Mouse (Mus musculus) layer of hippocampus, adult 2 months (tissue): ENCODE data around the gene Mknk2. TPM values are rescaled to one million over a fixed set of nuclear protein-coding genes. Genes with fewer than 3 reads are reported as not detected.
"Not testable (repeated sequence)": the region's sequence is repeated elsewhere in the genome, so short reads cannot be mapped to it uniquely, and the experiment has no call there.

Experiments used
- DNase-seq, 2 experiments: peaks; one replicate each; pipeline ENCODE4 v3.0.0; 2022; ENCODE audit warnings: low spot score in 2 of 2
- H3K27ac ChIP-seq: fragments of 200-600 bp; 2 replicates; pipeline ENCODE4 v1.8.1; 2022
- H3K4me3 ChIP-seq: fragments of 200-600 bp; 2 replicates; pipeline ENCODE4 v1.8.1; 2022; ENCODE audit warnings: mild to moderate bottlenecking
- CTCF ChIP-seq: fragments of 200-600 bp; conservative IDR thresholded peaks from 2 replicates; pipeline ENCODE4 v1.8.1; 2022; ENCODE audit warnings: antibody characterized with exemption, mild to moderate bottlenecking, moderate library complexity
- total RNA-seq, 2 experiments: library from RNA; stranded (reverse); gene quantifications; 2 replicates each; pipeline ENCODE4 v1.2.3; 2021

Gene Mknk2
- total RNA-seq, 2 experiments from 2014 or later, result 45.3 to 46.9 TPM

DNA sequence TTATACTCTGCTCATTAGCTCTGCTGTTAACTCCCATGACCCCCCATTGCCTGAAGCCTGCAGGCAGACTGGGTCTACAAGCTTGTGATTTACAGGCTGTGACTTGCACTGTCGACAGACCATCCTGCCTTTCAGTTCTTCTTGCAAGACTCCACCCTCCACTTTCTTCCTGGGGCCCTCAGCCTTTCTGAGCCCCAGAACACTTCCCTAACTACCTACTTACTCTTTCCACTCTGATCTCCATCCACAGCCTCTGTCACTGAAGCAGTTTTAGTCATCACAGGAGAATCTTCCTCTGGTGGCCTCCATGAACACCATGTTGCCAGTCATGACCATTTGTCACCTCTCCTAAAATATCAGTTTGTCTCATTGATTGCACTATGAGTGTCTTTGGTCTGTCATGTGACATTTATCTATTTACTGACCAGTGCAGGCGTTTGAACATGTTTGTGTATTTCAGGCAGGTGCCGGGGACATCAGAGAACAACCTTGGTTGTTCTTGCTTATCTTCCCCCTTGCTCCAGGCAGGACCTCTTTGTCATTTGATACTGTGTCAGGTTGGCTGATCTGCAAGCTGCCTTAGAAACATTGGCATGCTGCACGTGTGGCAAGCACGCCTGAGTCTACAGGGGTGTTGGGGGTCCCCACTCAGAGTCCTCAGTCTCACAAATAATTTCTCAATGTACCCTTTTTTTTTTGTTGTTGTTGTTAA is 14.3 kb downstream of the Mknk2 start:
- TF ChIP-seq CTCF, result no peak
- Histone ChIP-seq H3K4me3 (no peak overlapping the region), H3K27ac (peak overlapping the region; percentile 86; the same call in 1 of the 2 replicates)
- DNase-seq, result no peak

DNA sequence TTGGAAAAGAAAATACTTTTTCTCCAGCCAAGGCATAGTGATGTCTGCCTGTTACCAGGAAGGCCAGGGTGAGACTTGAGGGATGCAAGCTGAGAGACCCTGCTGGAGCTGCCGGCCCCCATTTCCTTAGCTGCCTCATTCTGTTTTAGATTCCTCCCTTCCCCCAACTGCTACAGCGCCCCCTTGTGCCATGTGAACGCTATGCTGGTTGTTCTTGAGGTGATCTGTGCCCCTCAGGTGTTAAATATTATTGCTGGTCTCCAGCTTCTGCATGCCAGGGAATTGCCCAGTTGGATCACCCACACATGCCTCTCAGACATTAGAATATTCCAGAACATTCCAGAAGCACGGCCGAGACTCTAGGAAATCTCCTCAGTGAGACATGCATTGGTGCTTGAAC is 16.8 kb downstream of the Mknk2 start:
- Histone ChIP-seq H3K4me3 (no peak overlapping the region), H3K27ac (no peak overlapping the region)
- DNase-seq, result no peak
- peak; percentile 76 for TF ChIP-seq CTCF

GRCm38 (mm10) chr10:80659213-80659612 is 18.7 kb downstream of the Mknk2 start:
- TF ChIP-seq CTCF, result peak; percentile 93
- peak; percentile 58 to 81 for DNase-seq
- H3K27ac ChIP-seq, result peak overlapping the region; percentile 56
- peak overlapping the region; percentile 49 for H3K4me3 ChIP-seq

DNA sequence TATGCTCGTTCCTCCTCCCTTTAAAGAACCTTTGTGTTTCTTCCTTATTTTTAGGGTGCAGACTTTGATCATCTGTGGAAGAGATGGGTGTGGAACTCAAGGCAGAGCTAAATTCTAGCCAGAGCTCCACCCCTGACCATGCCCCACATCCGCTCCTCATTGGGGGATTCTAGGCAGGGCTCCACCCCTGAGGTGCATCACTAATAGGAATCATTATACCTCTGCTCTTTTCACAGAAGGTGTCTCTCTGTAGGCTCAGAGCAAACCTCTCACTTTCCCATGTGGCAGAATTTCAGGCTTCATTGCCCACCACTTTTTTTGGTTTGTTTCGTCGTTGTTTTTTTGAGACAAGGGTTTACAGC is 19.1 kb downstream of the Mknk2 start:
- TF ChIP-seq CTCF, result no peak
- no peak overlapping the region for H3K4me3 ChIP-seq
- H3K27ac ChIP-seq, result peak overlapping the region; percentile 56
- DNase-seq, result no peak

- 0 out of 2 replicates have a peak overlapping the region, but pooled peaks have one; percentile 56 for H3K27ac ChIP-seq
- no peak for TF ChIP-seq CTCF
- DNase-seq, result no peak
- H3K4me3 ChIP-seq, result no peak overlapping the region
Measured at GRCm38 (mm10) chr10:80658194-80658840, 19.6 kb downstream of the Mknk2 start.

- peak within 1 kb of the TSS; percentile 95 for H3K27ac ChIP-seq
- H3K4me3 ChIP-seq, result peak within 1 kb of the TSS; percentile 77
- TF ChIP-seq CTCF, result no peak
- DNase-seq, result no peak
Measured at GRCm38 (mm10) chr10:80656863-80657623, 20.9 kb downstream of the Mknk2 start, which contains the start of gene Btbd2. Gene Btbd2 (minus strand): TSS chr10:80657071.

DNA sequence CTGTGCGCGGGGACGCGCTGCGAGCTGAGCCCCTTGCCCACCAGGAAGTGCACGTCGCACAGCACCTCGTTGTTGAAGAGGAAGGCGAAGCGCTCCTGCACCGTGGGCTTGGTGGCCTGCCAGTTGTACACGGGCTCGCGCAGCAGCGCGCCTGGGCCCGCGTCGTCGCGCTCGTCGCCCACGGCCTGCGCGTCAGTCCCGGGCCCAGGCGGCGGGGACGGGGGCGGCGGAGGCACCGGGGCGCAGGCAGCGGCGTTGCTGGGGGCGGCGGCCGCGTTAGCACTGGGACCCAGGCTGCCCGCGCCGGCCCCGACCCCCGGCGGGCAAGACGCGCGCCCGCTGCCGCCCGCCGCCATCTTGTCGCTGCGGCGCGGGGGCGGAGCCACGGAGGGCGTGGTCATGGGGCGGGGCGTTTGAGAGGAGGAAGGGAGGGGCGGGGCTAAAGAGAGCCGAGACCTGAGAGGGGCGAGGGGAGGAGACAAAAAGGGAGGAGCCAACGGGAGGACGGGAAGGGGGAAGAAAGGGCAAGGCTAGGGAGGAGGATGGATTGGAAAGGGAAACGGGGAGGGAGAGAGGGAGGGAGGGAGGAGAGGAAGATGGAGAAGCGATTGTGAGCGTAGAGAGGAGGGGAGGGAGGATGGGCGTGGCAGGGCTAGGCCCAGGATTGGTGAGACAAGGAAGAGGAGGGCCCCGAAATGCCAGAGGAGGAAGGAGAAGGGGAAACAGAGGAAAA is 21.6 kb downstream of the Mknk2 start:
- peak; percentile 96 to 98 for DNase-seq
- TF ChIP-seq CTCF, result no peak
- peak overlapping the region; percentile 77 for H3K4me3 ChIP-seq
- peak overlapping the region; percentile 95 for H3K27ac ChIP-seq

- peak overlapping the region; percentile 90 for H3K27ac ChIP-seq
- no peak for DNase-seq
- no peak for TF ChIP-seq CTCF
- peak overlapping the region; percentile 77 for H3K4me3 ChIP-seq
Measured at GRCm38 (mm10) chr10:80655406-80656129, 22.3 kb downstream of the Mknk2 start.

DNA sequence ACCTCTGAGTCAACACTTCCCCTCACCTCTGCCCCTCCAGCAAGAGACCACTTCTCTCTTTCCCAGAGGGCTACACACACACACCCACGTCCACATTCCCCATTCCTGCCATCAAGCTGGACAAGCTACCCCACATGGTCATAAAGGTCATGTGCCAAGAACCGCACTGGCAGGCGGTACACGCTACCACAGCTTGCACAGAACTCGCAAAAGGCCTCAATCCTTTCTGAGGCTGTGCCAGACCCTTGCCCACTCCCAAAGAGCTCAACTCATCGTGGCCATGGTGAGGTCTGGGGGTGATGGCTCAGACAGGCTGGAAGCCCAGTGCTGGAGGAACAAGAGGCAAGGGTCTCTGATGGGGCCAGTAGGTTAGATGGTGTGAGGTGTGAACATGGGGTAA is 23.0 kb downstream of the Mknk2 start:
- no peak overlapping the region; the same call in 1 of the 2 replicates for H3K27ac ChIP-seq
- H3K4me3 ChIP-seq, result peak overlapping the region; percentile 77; the same call in 1 of the 2 replicates
- TF ChIP-seq CTCF, result no peak
- no peak for DNase-seq

DNA sequence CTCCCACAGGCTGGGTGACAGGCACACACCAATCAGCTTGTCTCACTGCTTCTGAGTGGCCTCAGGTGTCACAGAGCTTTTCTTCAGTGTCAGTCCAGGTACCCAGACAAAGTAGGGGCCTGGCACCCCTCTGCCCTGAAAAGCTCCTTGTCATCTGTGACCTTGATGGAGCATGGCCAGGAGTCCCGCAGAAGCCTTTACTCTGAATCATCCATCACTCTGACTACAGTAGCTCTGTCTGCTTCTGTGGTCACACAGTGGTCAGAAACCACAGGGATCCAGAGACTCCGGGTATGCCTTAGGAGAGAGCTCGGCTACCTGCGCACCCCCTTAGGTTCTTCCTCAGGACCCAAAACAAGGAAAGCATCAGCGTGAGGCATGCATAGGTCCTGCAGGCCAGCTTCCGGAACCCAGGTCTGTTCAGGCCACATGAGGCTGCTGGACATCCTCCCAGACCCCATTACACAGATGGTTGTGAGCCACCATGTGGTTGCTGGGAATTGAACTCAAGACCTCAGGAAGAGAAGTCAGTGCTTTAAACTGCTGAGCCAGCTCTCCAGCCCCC is 24.7 kb downstream of the Mknk2 start:
- no peak overlapping the region for H3K4me3 ChIP-seq
- no peak overlapping the region for H3K27ac ChIP-seq
- DNase-seq, result no peak
- TF ChIP-seq CTCF, result no peak

DNA sequence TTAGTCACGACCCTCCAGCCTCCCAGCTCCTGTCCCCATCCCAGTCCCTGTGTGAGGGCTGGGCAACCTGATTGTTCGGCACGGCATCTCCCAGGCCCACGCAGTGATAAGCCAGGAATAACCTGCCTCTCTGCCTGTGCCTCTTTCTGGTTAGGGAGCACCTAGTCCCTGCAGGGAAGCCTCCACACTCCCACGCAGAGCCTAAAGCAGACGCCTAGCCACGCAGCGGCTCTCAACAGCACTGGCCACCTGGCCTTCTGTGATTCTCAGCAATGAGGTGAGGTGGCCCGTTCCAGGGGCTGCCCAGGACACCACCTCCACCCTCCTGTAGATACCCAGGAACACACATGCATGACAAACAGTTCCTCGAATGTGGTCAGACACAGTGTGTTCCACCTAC is 27.5 kb downstream of the Mknk2 start:
- DNase-seq, result no peak

GRCm38 (mm10) chr10:80649910-80650309 is 28.0 kb downstream of the Mknk2 start:
- H3K4me3 ChIP-seq, DNase-seq: not testable (repeated sequence)

More for the DNA sequence above, 27.5 kb downstream of the Mknk2 start:
- TF ChIP-seq CTCF, result no peak
- Histone ChIP-seq H3K27ac (0 out of 2 replicates have a peak overlapping the region, but pooled peaks have one; percentile 5), H3K4me3 (no peak overlapping the region)

More at GRCm38 (mm10) chr10:80649910-80650309, 28.0 kb downstream of the Mknk2 start:
- H3K27ac ChIP-seq, result not testable (repeated sequence)
